Mouse (Mus musculus) adrenal gland, adult 2 months (tissue): ENCODE results near the gene Gm29094. TPM values are rescaled to one million over a fixed set of nuclear protein-coding genes. Genes with fewer than 3 reads are reported as not detected.
"Not testable (repeated sequence)": the region's sequence is repeated elsewhere in the genome, so short reads cannot be mapped to it uniquely, and the experiment has no call there.

Source experiments
- DNase-seq: peaks from one replicate; pipeline ENCODE4 v3.0.0; 2021
- long read RNA-seq: library from polyadenylated mRNA; stranded (forward); transcript quantifications from one replicate; pipeline ENCODE4 v2.0.0, GENCODE M21; 2021
- polyA plus RNA-seq: library from polyadenylated mRNA; depleted of rRNA; stranded (reverse); fragments of >200 nt; gene quantifications from 2 replicates; pipeline ENCODE4 v1.2.3, GENCODE M21; 2012; rRNA removed
- total RNA-seq, 2 experiments: library from RNA; stranded (reverse); gene quantifications; 2 replicates each; pipeline ENCODE4 v1.2.3; 2021

The Gm29094 gene
- total RNA-seq, result not detected
- polyA plus RNA-seq, result not detected in 2 replicates
- long read RNA-seq, result 0 reads

DNA sequence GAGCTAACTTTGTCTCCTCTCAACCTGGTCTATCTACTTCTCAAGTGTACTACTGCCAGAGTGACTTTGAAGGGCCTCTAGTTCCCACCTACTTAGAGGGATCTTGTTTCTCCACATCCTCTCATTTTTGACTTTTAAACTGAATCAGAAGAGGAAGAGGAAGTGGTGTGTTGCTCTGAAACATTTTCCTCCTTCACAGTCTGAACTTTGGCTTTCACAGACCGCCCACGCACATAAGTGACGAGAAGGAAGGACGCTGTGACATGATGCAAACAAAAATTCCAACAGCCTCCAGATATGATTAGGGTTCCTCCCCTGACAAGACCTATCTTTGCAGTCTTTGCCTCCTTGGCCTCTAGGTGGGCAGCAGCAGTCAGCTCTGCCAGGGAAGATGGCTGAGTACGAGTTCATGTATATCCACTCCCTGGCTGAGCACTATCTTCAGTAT lies at the start of gene Gm29094, which contains the start of gene Bcl2a1b:
Gene Gm29094, plus strand, starts transcription at position 411 of the 448 bp plus-strand sequence.
Gene Bcl2a1b, plus strand, starts transcription at position 241 of the 448 bp plus-strand sequence.
- DNase-seq, result peak; percentile 11

DNA sequence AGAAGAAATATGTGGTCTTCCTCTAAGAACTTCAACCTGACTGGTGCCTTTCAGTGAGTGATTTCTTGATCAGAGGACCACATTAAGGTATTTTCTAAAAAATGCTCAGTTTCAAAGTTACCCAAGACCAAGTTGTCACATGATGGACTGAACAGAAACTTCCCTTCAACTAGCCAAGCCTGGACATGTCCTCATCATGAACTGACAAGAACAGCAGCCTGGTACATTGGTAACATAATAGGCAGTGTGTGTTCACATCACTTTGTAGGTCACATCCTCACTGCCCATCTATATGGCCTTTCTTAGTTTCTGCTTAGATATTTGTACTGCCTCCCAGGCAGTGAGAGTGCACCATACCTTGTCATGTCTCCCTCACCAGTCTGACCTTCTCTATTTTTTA lies 26.6 kb upstream of the Gm29094 start:
- not testable (repeated sequence) for DNase-seq

DNA sequence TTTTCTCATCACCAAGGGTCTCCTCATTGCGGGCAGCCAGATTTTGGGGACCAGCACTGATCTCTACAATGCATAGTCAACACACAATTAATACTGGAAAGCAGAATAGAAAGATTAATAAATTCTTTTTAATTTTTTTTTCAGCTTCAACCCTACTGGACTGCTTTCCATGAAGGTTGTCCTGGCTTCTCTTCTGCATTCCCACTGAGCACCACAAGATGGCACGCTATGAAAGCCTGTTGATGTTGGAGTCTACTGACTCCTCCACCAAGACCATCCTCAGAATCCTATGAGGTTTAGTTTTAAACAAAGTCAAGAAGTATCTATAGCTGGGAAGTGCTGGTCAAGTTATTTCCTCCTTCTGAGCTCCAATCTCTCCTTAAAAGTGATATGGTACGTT lies 20.3 kb upstream of the Gm29094 start:
- DNase-seq, result peak; percentile 70

DNA sequence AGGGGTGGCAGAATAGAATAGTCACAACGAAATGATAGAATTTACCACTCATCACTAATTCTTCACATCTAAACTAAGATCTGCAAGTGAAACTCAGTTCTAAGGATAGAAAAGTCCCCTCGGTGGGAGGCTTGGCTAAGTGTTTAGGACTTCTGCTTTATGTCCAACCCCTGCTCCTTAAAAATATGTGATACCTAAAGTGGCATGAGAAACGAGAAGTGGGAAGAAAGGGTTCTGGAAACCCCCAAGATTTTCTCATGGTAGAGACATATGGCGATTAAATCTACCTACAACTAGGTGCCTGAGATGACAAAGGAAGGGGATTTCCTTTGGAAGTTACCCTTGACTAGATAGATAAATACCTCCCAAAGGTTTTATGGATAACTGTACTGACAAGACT lies 19.7 kb upstream of the Gm29094 start:
- not testable (repeated sequence) for DNase-seq

DNA sequence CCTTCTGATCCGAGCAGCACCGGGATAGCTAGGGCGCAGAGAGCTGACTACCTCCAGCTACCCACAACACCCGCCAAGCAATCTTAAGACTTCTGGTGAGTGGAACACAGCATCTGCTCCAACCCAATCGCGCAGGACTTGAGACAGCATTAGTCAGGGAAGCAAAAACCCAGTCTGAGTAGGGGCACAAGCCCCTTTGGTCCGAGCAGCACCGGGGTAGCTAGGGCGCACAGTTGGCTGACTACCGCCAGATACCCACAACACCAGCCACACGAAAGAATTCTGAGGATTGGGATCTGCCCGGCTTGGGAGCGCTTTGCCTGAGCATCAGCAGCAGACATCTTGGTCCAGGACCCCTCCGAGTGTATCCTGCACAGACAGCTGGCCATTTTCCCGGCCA lies 12.2 kb upstream of the Gm29094 start:
- DNase-seq, result not testable (repeated sequence)

DNA sequence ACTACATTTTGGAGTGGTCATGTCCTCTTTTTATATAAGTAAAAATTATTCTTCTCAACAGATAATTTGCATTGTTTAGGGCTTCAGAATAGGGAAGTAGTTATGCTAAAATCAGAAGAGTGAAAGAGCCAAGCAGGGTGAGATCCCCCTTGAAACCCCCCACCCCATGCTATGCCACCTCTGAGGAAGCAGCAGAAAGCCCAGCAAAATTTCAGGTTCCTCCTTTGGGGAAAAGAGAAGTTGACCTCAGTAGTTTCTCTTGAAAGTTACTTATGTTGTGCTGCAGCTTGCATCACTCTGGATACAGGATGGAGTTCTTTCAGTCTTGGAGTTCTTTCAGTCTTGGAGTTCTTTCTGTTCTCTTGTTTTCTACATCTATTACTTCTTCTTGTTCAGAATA lies 3.7 kb upstream of the Gm29094 start:
- not testable (repeated sequence) for DNase-seq

DNA sequence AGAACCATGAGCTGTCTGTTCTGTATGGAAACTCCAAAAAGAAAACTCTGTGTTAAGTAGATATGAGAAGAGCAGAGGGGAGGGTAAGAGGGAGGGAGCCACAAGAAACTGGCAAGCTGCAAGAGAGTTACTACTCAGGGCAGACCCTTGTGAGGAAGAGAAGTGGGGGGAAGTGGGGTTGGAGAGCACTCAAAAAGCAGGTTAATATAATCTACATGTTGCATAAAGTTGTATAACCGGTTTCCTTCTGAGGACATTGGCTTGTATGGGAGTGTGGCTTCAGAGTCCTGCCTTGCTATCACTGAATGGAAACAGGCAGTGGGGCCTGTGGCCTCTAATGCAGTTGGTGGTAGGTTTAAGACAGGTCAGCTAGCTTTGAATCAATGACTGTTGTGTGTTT lies 1.7 kb upstream of the Gm29094 start:
- DNase-seq, result not testable (repeated sequence)

DNA sequence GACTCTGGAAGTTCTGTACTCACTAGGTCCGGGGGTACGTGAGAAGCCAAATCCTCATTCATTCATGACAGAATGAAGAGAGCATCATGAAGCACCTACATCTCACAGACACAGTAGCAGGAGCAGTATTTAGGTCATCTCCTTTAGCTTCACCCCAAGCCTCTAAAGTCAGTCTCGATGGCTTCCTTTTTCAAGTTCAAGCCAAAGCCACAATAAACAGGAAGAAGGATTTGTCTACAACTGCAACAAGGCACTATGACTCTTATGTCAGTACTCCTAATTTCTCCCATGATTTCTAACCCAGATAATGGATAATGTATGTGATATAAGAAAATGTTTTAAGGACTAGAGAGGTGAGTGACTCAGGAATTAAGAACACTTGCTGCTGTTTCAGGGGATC lies 830 bp upstream of the Gm29094 start:
- DNase-seq, result not testable (repeated sequence)

DNA sequence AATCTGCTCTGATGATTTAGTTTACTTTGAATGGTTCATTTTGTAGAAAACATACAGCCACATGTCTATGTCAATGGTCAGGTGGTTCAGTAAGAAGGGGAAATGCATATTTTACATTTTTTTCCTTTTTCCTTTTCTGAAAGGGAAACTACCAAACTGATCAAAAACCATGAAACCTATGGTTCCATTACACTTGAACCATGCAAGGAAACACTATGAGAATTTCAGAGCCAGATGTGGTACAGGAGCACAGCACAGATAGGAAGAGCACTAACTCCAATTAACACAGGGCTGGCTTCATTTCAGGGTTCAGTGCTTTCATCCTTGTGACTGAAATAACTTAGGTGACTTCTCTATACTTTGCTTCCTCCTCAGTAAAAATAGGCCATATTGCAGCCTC lies 3.1 kb downstream of the Gm29094 start:
- DNase-seq, result not testable (repeated sequence)

DNA sequence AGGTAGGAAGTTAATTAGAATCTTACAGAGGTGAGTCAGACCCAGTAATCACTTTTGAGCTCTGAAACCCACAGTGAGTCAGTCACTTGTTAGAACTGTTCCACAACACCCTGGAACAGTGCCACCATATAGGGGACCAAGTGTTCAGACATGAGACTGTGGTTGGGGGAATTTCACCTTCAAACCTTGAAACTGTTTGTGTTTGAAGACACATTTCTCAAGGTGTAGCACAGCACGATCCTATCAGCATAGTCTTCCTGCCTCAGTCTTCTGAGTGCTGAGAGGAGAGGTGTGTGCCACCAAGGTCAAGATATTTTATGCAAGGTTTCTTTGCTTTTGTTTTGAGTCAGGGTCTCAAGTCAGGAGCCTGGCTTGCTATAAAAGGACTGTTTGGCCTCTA lies 9.8 kb downstream of the Gm29094 start:
- DNase-seq, result not testable (repeated sequence)

DNA sequence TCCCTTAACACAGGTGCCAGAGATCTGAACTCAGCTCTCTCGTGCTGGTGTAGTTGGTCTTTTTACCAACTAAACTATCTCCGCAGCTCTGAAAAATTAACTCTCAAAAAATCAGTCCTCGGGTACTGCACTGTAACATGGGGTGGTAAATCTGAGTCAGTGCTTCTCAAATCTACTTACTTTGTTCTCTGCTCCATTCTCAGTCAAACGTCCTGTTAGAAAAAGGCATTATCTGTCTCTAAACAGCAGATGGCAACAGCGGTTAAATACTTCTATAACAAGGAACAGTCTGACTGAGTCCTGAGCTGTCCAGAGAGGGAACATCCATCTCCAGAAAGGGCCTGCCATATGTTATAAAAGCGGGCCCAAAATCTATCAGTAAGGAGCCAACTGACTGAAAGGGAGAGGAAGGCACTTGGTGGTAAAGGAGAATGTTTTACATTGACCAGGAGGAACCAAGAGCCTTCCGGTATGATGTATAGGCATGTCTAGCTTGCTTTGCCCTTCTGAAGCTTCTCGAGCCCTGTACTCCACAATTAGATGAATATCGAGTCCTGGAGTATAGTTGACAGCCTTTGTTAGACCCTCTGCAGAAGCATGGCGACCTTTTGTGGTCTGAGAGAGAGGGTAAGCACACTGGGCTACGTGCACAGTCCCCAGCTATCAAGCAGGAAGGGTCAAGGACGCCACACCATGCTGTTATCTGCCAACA lies 11.3 kb downstream of the Gm29094 start, which contains the start of gene Mthfs:
Gene Mthfs, plus strand, starts transcription at position 324 of the 712 bp plus-strand sequence.
- DNase-seq, result peak; percentile 20

DNA sequence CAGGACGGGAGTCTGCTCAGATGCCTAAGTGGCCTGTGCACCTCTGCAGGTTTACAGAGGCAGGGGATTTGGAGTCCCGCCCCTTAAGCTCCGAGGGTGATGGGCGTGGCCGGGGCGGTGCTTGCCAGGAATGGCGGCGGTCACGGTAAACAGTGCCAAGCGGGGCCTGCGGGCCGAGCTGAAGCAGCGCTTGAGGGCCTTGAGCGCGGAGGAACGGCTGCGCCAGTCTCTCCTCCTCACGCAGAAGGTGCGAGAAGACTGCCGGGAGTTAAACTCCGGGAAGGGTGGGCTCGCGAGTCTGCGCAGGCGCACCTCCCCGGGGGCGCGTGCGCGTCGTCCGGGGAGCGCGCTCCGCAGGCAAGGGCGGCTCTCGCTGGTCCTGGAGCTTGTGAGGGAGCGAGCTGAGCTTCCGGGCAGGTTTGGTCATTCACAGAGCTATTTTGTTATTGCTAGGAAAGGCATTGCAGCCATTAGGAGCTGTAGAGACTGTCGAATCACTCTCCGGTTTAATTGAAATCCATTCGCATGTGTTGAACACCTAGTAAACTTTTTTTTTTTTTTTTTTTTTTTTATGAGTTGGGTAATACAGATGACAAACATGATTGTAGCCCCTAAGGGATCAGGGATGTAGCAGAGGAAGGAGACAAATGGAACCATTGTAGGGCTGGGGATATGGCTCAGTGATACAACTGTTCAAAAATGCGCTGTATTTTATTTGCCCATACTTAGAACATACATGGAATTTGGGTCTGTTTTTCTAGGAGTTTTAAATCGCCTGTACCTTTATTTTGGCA lies 12.1 kb downstream of the Gm29094 start:
- peak; percentile 95 for DNase-seq

DNA sequence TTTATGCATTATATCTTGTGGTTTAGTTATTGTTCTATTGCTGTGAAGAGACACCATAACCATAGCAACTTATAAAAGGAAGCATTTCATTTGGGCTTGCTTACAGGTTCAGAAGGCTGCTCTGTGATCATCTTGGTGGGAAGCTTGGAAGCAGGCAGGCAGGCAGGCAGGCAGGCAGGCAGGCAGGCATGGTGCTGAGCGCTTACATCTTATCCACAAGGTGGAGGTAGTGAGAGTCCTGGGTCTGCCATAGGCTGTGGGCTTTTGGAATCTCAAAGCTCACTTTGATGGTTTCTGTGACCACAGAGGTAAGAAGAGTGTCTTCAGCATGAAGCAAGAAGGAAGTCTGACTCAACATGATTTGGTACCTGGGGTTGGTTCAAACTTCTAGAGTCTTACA lies 13.2 kb downstream of the Gm29094 start:
- peak; percentile 47 for DNase-seq

DNA sequence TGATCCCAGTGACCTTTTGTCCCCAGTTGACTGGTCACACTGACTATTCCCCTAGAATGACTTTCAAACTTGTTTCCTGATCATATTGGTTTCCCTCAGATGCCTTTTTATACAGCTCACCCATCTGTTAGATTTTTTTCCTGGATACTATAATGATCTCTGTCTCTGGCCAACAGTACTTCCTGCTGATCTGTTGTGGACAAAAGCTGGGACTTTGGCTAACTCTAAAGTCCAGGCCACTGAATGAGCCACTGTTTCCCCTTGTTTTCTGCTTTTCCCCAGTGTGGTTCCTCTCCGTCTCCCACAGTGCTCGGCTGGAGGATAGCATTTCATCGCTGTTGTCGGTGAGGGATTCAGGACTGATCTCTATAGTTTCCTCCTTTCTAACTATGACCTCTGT lies 19.0 kb downstream of the Gm29094 start:
- DNase-seq, result not testable (repeated sequence)

DNA sequence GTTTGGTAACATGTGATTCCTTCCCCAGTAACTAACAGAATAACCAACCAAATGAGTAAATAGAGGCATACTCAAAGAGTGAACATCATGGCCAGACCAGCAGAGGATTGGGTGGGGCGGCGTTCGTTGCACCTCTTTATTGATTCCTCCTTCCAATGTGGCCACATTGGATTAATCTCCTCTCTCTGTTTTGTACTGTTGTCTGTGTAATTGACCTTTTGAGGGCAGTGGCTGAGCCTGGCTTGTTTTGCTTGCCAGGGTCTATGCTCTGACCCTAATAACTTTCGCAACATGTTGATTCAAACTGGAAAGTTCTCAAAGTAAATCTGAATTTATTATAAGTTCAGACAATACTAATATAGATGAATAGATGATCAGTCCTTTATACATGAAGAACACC lies 20.5 kb downstream of the Gm29094 start:
- DNase-seq, result not testable (repeated sequence)

DNA sequence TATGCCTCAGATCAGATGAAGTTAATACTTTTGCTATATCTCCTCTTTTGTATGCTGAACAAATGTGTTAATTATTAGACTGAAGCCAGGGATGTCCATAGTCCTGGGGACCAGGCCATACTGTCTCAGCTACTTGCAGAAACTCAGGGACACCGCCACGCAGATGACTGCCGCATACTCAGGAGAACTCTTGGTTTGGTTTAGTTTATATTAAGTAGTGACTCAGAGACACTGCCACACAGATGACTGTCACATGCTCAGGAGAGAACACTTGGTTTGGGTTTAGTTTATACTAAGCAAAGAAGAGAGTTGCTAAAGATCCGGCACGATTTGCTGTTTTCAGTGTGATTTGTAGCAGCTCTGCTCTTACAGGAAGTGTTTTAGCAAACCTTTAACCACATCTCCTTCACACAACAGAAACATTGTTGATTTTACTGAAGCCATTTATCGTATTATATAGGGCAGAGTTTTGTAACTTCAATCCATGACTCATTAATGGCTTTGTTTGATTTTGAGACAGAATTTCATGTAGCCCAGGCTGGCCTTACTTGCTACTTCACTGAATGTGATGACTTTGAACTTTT lies 21.6 kb downstream of the Gm29094 start:
- DNase-seq, result not testable (repeated sequence)

DNA sequence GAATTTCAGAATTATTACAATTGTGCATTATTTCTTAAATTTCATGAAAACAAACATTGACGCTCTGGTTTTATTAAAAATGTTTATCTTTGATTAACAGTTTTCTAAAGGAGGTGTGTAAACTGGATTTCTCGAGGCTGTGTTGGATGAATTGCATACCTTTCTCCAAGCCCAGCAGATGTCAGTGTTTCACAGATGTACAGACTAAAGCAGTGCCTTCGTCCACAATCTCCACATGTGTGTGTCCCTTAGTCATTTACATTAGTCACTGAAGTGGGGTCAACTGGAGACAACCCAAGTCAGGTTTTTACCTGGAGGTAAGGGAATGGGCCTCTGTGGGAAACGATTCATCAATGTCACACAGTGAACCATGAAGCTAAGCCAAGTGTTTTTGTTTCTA lies 26.9 kb downstream of the Gm29094 start:
- no peak for DNase-seq

DNA sequence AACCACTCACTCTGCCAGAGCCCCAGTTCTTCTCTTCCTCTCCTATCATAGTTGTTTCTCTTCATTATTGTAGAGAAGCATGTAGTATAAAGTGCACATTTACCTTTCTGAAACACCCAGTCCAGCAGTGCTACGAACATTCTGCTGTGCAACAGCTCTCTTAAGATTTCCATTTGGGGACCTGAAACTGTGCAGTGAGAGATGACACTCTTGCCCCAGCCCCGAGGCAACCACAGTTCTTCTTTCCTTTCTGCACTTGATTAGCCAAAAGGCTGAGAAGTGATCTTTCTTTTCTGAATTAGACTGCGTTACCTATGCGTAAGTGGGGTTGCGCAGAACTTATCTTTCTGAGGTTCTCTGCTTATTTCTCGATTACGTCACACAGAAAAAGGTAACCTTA lies 28.9 kb downstream of the Gm29094 start:
- DNase-seq, result no peak

DNA sequence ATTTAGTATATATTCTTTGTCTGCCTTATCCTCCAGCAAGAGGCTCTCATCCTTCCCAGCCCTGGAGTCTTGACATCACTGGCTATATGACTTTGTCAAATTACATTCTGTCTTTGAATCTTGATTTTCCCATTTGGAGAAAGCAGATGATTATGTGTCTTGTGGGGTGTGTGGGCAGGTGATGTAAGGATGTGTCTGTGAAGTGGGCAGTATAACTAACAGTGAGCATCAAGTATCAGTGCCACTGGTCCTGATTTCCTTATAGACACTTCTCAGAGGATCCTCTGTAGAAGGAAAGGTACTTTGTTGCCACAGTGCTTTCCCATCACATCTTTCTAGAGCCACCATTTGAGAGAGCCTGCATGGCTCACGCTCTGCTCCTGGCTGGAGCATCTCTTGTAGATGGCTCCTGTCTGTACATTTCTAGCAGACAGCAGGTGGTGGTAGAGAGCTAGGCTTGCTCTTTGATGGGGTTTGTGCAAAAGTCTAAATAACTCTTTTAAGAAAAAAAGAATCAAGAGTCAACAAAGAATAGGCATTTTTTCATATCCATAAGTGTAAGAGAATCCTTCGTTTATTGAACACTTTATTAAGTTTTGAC lies 31.8 kb downstream of the Gm29094 start:
- DNase-seq, result peak; percentile 36

DNA sequence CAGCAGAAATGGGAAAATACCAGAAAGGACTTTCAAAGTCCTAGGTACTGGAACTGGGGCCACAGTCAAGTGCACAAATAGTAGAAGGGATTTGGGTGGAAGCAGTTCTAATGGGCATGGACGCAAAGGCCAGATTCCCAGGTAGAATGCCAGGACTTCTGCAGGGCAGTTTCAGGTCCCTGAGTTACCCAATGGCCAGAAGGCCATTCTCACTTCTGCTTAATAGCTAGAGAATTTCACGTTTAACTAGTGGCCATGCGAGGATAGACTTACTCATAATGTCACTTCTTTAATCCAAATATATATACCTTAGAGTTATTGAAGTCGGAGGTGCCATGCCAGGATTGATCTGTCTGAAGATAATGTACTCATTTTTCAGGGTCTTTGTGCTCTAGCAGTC lies 38.0 kb downstream of the Gm29094 start:
- not testable (repeated sequence) for DNase-seq

DNA sequence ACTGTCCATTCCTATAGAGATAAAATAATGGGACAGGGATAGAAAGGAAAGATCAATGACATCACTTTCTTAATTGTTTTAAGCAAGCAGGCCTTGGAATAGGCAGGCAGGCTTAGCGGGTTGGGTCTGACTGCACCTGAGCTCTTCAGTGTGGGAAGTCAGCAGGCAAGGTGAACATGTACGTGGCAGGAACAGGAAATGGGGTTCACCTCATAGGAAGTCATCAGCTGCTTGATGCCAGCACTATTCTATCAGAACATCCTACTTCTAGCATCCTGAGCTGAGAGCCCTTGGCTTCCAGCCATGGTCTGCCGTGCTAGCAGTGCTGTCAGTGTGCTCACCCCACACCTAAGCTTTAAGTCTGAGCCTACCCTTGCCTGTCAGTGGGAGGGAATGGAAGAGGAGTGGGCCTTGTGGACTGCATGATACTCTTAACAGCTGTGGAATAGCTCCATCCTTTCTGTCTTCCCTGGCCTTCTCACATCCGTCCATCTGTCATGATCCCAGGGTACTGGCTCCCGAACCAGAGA lies 39.9 kb downstream of the Gm29094 start:
- not testable (repeated sequence) for DNase-seq

DNA sequence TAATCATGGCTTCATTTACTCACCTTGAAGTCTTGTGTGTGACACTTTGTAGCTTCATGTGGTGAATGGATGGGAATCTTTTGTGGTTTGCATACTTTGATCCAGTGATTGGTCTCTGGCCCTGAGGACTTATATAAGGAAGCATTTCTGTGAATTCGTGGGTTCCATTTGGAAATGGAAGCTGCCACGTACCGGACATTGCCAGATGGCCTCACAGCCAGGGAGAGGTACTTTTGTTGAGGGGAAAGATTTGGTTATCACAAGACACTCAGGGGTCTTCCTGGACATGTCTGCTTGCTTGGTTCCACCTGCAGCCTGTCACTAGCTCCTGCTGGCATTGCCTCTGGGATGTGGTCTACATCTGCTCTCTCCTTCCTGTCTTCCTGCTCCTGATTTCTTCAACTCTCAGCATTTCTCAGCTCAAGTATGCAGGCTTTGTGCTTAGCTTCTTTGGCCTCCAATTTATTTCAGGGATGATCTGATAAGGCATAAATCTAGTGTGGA lies 41.4 kb downstream of the Gm29094 start:
- DNase-seq, result not testable (repeated sequence)
